Mouse (Mus musculus) heart, adult 2 months (tissue): ENCODE results near the gene Pkd1l1.

Experiments used
- CTCF ChIP-seq: fragments of 200-600 bp; IDR thresholded peaks from 2 replicates; pipeline ENCODE4 v1.8.1; 2022; ENCODE audit warnings: antibody characterized with exemption, mild to moderate bottlenecking, moderate library complexity
- EP300 ChIP-seq: fragments of 200-500 bp; IDR thresholded peaks from 2 replicates; pipeline ENCODE4 v1.6.1; 2011; ENCODE audit warnings: low read depth, low read length, control low read depth; ENCODE audit not compliant: insufficient read depth

DNA sequence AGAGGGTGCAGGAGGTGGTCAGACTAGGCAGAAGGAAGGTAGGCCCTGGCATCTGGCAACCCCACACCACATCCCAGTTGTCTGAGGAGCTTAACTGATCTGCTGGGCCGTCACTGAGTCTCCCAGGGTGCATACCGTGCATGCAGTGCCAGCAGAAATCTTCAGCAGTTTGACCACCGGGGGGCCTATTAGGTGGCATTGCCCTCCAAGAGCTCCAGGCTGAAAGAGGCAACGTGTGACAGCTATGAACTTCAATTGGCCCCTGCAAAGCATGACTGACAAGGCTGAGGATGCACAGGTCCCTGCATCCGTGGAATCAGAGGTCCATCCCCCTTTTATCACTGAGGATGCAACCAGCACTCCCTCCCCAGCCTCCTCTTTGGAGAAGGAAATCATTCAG lies 116.9 kb downstream of the Pkd1l1 start:
- TF ChIP-seq EP300 (no peak), CTCF (peak; percentile 20; the same call in 1 of the 2 replicates)
